Mouse (Mus musculus) kidney, embryonic 15.5 days (tissue): ENCODE data around the gene Higd1b. TPM values are rescaled to one million over a fixed set of nuclear protein-coding genes. Genes with fewer than 3 reads are reported as not detected.

Experiments used
- ATAC-seq: fragments of 200-750 bp; cut with Nextera tagmentation; replicated peaks from 2 replicates; pipeline ENCODE4 v1.8.0; 2017; ENCODE audit warnings: moderate TSS enrichment; ENCODE audit not compliant: low FRiP score
- H3K27ac ChIP-seq: fragments of 300-500 bp; sonication (generic); 2 replicates; pipeline ENCODE4 v1.5.1; 2015; ENCODE audit warnings: mild to moderate bottlenecking, inconsistent platforms
- H3K27me3 ChIP-seq: fragments of 300-500 bp; sonication (generic); 2 replicates; pipeline ENCODE4 v1.6.1; 2015; ENCODE audit warnings: inconsistent platforms
- H3K36me3 ChIP-seq: fragments of 300-500 bp; sonication (generic); 2 replicates; pipeline ENCODE4 v1.6.1; 2015; ENCODE audit warnings: inconsistent platforms
- H3K4me1 ChIP-seq: fragments of 300-500 bp; sonication (generic); 2 replicates; pipeline ENCODE4 v1.6.1; 2015; ENCODE audit warnings: inconsistent platforms
- H3K4me2 ChIP-seq: fragments of 300-500 bp; sonication (generic); 2 replicates; pipeline ENCODE4 v1.6.1; 2015; ENCODE audit warnings: moderate library complexity, mild to moderate bottlenecking, inconsistent platforms
- H3K4me3 ChIP-seq: fragments of 300-500 bp; sonication (generic); replicated peaks from 2 replicates; pipeline ENCODE4 v1.5.1; 2015; ENCODE audit warnings: mild to moderate bottlenecking, inconsistent platforms
- H3K9ac ChIP-seq: fragments of 300-500 bp; sonication (generic); 2 replicates; pipeline ENCODE4 v1.6.1; 2015; ENCODE audit warnings: mild to moderate bottlenecking, inconsistent platforms
- H3K9me3 ChIP-seq: fragments of 300-500 bp; sonication (generic); replicated peaks from 2 replicates; pipeline ENCODE4 v1.6.1; 2016; ENCODE audit warnings: inconsistent platforms
- WGBS: fragments of 180-500 bp; shearing (Covaris S2); methylation state at CpG from one replicate; pipeline ENCODE4 v1.1.7; 2015; ENCODE audit warnings: mixed read lengths; 5-methylcytosine and 5-hydroxymethylcytosine counted together
- polyA plus RNA-seq: library from polyadenylated mRNA; unstranded; fragments of >200 nt; fragmentation: Nextera tagmentation; extraction: Ambion mirVana; gene quantifications from 2 replicates; pipeline ENCODE4 v1.2.1, GENCODE M21; 2015

The Higd1b gene
- polyA plus RNA-seq, 1 experiment from 2014 or later, result 0.48 TPM

DNA sequence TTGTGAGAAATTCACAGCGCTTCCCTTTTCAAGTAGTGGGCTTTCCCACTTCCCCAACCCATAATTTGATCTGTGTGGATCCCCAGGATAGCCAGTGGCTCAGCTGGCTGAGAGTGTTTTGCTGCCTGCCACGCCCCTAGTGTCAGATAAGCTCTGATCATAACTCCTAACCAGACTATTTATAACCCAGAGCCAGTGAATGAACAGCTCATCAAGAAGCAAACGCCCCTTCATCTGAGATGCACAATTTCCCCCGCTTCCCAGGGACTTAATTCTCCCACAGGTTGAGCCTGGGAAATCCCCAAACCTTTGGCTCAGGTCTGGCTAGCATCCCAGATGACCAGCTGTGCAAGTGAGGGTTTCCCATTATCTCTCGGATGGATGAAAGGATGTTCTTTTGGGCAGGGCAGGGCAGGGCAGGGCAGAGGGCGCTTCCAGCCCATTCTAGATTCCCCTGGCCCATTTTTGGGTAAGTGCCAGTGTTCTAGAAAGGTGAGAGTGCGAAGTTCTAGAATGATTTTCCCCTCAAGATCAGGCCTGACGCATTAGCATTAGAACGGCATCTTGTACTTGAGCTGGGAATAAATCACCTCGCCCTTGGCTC, 49.1 kb downstream of the Higd1b start, which contains the start of gene Fam187a:
Gene Fam187a (plus strand): TSS at position 554 of the 604 bp plus-strand sequence.
- H3K4me1 ChIP-seq, result peaks cover 11% of the 10 kb centered on the region
- no peaks in the 10 kb centered on the region for H3K36me3 ChIP-seq
- no peak within 1 kb of the TSS for H3K4me2 ChIP-seq
- no peak for ATAC-seq
- H3K4me3 ChIP-seq, result no peak within 1 kb of the TSS
- 57% methylated on average over 10 of the region's 10 CpGs for WGBS
- no peak within 1 kb of the TSS for H3K9ac ChIP-seq
- H3K27ac ChIP-seq, result no peak within 1 kb of the TSS
- peaks cover 36% of the 10 kb centered on the region; the same call in 1 of the 2 replicates for H3K27me3 ChIP-seq
- H3K9me3 ChIP-seq, result no peaks in the 10 kb centered on the region

DNA sequence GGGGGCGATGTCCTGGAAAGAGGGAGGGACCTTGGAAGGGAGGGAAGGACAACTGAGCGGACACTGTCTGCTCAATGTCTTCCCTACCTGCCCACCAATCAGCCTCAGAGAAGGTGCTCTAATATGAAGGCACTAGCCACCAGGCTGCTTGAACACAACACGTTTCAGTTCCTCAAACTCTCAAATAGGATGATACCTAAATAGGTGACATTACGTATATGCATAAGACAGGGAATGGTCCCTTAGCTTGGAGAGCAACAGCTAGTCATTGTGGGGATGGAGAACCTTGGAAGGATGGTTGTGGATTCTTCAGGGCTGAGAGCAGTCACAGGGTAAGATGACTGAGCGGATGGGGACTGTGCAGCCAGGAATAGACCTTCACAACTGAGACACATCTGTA, 51.8 kb downstream of the Higd1b start:
- Histone ChIP-seq H3K9me3 (no peaks in the 10 kb centered on the region), H3K9ac (no peak overlapping the region), H3K4me1 (no peaks in the 10 kb centered on the region), H3K27me3 (peaks cover 46% of the 10 kb centered on the region; the same call in 1 of the 2 replicates), H3K36me3 (no peaks in the 10 kb centered on the region), H3K4me3 (no peak overlapping the region), H3K4me2 (no peak overlapping the region), H3K27ac (no peak overlapping the region)
- no peak for ATAC-seq
- 80% methylated on average over 5 of the region's 5 CpGs for WGBS

Other genes starting within 250 kb of the Higd1b start
- 28.5 and 34.0 TPM in 2 replicates for gene Fzd2, start 231.5 kb upstream of the Higd1b start, polyA plus RNA-seq
- 0.49 and 0.50 TPM in 2 replicates for gene Meioc, start 172.1 kb upstream of the Higd1b start, polyA plus RNA-seq
- 48.7 and 56.0 TPM in 2 replicates for gene Ccdc43, start 138.1 kb upstream of the Higd1b start, polyA plus RNA-seq
- gene Adam11, start 74.4 kb upstream of the Higd1b start, polyA plus RNA-seq, result 7.9 and 11.3 TPM in 2 replicates
- 59.2 and 63.7 TPM in 2 replicates for gene Gjc1, start 16.1 kb upstream of the Higd1b start, polyA plus RNA-seq
- 210 and 240 TPM in 2 replicates for gene Eftud2, start 45.1 kb downstream of the Higd1b start, polyA plus RNA-seq
- 1.2 and 1.7 TPM in 2 replicates for gene Ccdc103, start 45.4 kb downstream of the Higd1b start, polyA plus RNA-seq
- not detected in 2 replicates for gene Fam187a, start 49.3 kb downstream of the Higd1b start, polyA plus RNA-seq
- 0.22 and 0.32 TPM in 2 replicates for gene Gfap, start 65.1 kb downstream of the Higd1b start, polyA plus RNA-seq
- gene Kif18b, start 89.3 kb downstream of the Higd1b start, polyA plus RNA-seq, result 10.7 and 12.4 TPM in 2 replicates
- gene C1ql1, start 110.8 kb downstream of the Higd1b start, polyA plus RNA-seq, result 3.7 and 4.2 TPM in 2 replicates
- 59.2 and 63.2 TPM in 2 replicates for gene Nmt1, start 192.3 kb downstream of the Higd1b start, polyA plus RNA-seq
- gene Dcakd, start 192.5 kb downstream of the Higd1b start, polyA plus RNA-seq, result 165 and 187 TPM in 2 replicates